Mouse (Mus musculus) kidney, adult 2 months (tissue): Measurements from ENCODE around the gene Trim60. TPM values are rescaled to one million over a fixed set of nuclear protein-coding genes. Genes with fewer than 3 reads are reported as not detected.
"Not testable (repeated sequence)": the region's sequence is repeated elsewhere in the genome, so short reads cannot be mapped to it uniquely, and the experiment has no call there.

Source experiments
- DNase-seq: peaks from one replicate; pipeline ENCODE4 v3.0.0; 2021
- H3K27ac ChIP-seq: fragments of 200-500 bp; 2 replicates; pipeline ENCODE4 v1.5.1; 2012; ENCODE audit warnings: low read depth, low read length, control low read depth, inconsistent platforms; ENCODE audit not compliant: insufficient read depth
- H3K27me3 ChIP-seq: fragments of 200-500 bp; replicated peaks from 2 replicates; pipeline ENCODE4 v1.6.1; 2012; ENCODE audit warnings: mild to moderate bottlenecking, moderate library complexity, low read length, inconsistent platforms; ENCODE audit not compliant: control insufficient read depth, insufficient read depth
- H3K36me3 ChIP-seq: fragments of 200-500 bp; 2 replicates; pipeline ENCODE4 v1.6.1; 2012; ENCODE audit warnings: mild to moderate bottlenecking, moderate library complexity, low read length, inconsistent platforms; ENCODE audit not compliant: control insufficient read depth, insufficient read depth
- H3K4me1 ChIP-seq: fragments of 200-500 bp; 2 replicates; pipeline ENCODE4 v1.6.1; 2011; ENCODE audit warnings: low read length; ENCODE audit not compliant: control insufficient read depth, insufficient read depth
- H3K4me3 ChIP-seq: fragments of 200-500 bp; 2 replicates; pipeline ENCODE4 v1.5.1; 2011; ENCODE audit warnings: mild to moderate bottlenecking, low read depth, low read length, control low read depth; ENCODE audit not compliant: insufficient read depth
- CTCF ChIP-seq: fragments of 200-500 bp; conservative IDR thresholded peaks from 2 replicates; pipeline ENCODE4 v1.5.1; 2011; ENCODE audit warnings: low read depth, mild to moderate bottlenecking, control low read depth, low read length, moderate library complexity, mixed read lengths; ENCODE audit not compliant: insufficient read depth, insufficient read length
- POLR2A ChIP-seq: fragments of 200-500 bp; IDR thresholded peaks from one replicate; pipeline ENCODE4 v1.6.1; 2011; ENCODE audit warnings: low read depth, low read length, control low read depth
- WGBS: fragments of 180-500 bp; shearing (Covaris S2); methylation state at CpG from one replicate; pipeline ENCODE4 v1.1.7; 2018; 5-methylcytosine and 5-hydroxymethylcytosine counted together
- polyA plus RNA-seq: library from polyadenylated mRNA; depleted of rRNA; stranded (reverse); fragments of >200 nt; gene quantifications from 2 replicates; pipeline ENCODE4 v1.2.3, GENCODE M21; 2012

Trim60 gene
- polyA plus RNA-seq, 1 experiment: 0.41 TPM

DNA sequence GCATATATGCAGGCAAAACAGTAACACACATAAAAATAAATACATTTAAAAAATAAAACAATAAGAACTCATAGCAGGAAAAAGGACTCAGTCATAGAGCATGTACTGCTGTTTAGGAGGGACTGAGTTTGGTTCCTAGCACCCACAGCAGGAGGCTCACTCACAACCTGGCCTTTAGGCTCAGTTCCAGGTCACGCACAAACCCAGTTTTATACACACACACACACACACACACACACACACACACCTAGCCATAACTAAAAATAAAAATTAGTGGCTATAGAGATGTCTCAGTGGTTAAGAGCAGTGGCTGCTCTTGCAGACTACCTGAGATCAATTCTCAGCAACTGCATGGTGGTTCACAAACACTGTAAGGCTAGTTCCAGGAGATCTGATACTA is 13.7 kb upstream of the Trim60 start:
- Histone ChIP-seq H3K36me3 (no peaks in the 10 kb centered on the region), H3K27ac (0 out of 2 replicates have a peak overlapping the region, but pooled peaks have one; percentile 21), H3K4me1 (peaks cover 7% of the 10 kb centered on the region; the same call in 1 of the 2 replicates), H3K27me3 (no peaks in the 10 kb centered on the region), H3K4me3 (no peak overlapping the region)
- no peak for TF ChIP-seq CTCF
- TF ChIP-seq POLR2A: no peak
- DNase-seq: no peak
- 96% methylated on average over 1 of the region's 1 CpGs for WGBS

DNA sequence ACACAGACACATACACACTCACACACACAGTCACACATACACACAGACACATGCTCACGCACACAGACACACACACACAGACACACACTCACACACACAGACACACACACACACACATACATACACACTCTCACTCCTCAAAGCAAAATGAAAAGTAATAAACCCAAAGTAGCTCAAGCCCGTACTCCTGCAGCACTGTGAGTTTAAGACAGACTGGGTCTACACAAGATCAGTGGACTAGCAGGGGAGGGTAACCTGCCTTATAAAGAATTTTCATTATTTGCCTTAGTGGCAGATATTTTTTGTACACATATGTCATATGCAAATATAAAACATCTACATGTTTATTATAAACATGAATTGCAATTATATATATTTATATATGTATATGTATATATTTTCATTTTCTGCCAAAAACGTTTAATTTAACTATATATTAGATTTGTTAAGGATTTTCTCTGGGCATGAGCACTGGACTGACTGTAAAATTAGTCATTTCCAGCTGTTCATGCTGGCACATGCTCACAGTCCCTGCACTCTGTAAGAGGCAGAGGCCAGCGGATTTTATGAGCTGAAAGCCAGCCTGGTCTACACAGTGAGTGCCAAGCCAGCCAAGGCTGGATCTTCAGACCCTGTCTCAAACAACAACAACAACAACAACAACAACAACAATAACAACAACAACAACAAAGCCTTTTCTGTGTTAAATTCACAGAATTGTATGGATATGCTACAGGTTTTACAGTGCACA is 12.5 kb upstream of the Trim60 start:
- DNase-seq: no peak
- Histone ChIP-seq H3K36me3 (no peaks in the 10 kb centered on the region), H3K4me3 (no peak overlapping the region), H3K27ac (peak overlapping the region; percentile 90), H3K27me3 (no peaks in the 10 kb centered on the region), H3K4me1 (peaks cover 7% of the 10 kb centered on the region; the same call in 1 of the 2 replicates)
- WGBS: 72% methylated on average over 4 of the region's 4 CpGs
- no peak for TF ChIP-seq CTCF
- TF ChIP-seq POLR2A: no peak

DNA sequence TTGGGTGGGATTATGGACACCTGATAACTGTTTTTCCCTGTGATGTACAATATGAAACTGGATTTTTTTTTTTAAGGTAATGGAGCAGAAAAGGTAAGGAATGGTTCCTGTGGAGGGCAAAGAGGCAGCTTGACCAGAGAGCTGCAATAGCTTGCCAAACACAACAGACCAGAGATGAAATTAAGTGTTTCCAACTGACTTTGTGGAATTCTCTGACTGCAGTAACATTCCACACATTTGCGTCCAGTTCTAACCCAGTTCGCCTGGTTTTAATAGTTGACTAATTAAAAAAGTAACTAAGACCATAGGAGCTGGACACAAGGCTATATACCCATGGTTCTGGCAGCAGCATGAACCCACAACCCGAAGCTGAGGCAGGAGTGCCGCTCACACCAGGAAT is 11.4 kb upstream of the Trim60 start:
- Histone ChIP-seq H3K4me3 (no peak overlapping the region), H3K4me1 (peaks cover 7% of the 10 kb centered on the region; the same call in 1 of the 2 replicates), H3K27me3 (no peaks in the 10 kb centered on the region), H3K27ac (peak overlapping the region; percentile 90), H3K36me3 (no peaks in the 10 kb centered on the region)
- TF ChIP-seq POLR2A: no peak
- TF ChIP-seq CTCF: no peak
- 32% methylated on average over 4 of the region's 4 CpGs for WGBS
- peak; percentile 61 for DNase-seq

DNA sequence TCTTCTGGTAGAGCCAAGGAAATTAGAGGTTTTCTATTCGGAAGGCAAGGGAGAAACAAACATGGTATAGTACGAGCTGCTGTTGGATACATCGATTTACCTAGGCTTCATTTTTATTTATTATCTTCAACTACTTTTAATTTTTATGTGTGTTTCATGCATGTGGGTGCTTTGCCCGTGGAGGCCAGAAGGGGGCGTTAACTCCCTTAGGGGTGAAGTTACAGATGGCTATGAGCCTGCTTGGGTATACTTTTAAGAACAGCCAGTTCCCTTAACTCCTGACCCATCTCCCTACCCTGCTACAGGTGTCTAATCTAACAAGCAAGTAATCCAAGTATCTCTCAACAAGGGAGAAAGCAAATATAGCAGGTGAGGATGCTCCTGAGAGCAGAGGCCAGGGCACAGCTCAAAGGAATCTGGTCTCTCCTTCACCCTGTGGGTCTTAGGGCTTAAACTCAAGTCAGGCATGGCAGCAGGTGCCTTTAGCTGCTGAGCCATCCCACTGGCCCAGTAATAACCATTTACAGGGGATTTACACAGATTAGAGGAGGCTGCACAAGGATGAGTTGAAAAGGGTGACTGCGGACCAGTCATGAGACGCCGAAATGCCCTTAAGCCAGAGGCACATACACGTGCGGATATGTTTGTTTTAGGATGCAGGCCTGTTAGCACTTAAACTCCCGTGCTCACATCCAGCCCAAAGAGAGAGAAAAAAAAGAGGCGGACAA is 10.7 kb upstream of the Trim60 start:
- Histone ChIP-seq H3K4me1 (peaks cover 7% of the 10 kb centered on the region; the same call in 1 of the 2 replicates), H3K27ac (peak overlapping the region; percentile 54), H3K4me3 (no peak overlapping the region), H3K36me3 (no peaks in the 10 kb centered on the region), H3K27me3 (no peaks in the 10 kb centered on the region)
- DNase-seq: peak; percentile 19
- 74% methylated on average over 12 of the region's 12 CpGs for WGBS
- TF ChIP-seq POLR2A: no peak
- TF ChIP-seq CTCF: 0 out of 2 replicates have a peak, but pooled peaks have one; percentile 18

DNA sequence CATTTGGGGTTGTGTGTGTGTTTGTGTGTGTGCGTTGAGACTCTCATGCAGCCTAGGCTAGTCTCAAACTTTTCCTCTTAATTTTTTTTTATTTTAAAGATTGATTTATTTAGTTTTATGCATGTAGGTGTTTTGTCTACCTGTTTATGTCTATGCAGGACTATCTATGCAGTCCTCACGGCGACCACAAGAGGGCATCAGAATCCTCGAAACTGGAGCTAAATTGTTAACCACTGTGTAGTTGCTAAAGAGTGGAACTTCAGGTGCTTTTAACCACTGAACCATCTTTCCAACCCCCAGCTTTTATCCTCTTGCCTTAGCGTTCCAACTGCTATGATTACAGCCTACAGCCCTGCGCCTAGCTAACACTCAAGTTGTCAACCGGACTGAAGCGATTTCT is 4.1 kb upstream of the Trim60 start:
- Histone ChIP-seq H3K27me3 (no peaks in the 10 kb centered on the region), H3K27ac (no peak overlapping the region), H3K4me1 (no peaks in the 10 kb centered on the region), H3K36me3 (no peaks in the 10 kb centered on the region), H3K4me3 (no peak overlapping the region)
- TF ChIP-seq CTCF (peak; percentile 68), POLR2A (no peak)
- DNase-seq: peak; percentile 74
- WGBS: 46% methylated on average over 8 of the region's 8 CpGs

DNA sequence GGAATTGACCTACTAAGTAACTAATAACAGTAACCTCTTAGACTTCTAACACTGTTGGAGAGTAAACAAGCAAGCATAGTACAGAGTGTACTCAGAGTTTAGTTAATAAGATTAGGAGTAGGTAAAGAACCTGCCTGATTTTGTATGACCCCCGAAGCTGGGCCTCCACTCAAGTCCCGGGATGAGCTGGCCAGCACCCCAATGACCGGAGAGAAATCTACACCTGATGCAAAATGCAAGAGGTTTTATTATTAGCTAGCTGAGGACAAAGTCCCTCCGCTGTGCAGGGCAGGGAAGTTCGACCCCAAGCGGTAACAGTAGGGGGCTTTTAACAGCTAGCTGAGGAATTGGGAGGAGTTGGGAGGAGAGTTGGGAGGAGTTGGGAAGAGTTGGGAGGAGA is 10.8 kb downstream of the Trim60 start:
- not testable (repeated sequence) for H3K36me3 ChIP-seq, H3K4me3 ChIP-seq, H3K27me3 ChIP-seq, H3K27ac ChIP-seq, H3K4me1 ChIP-seq
- DNase-seq: peak; percentile 71
- 52% methylated on average over 6 of the region's 6 CpGs for whole genome bisulfite sequencing

DNA sequence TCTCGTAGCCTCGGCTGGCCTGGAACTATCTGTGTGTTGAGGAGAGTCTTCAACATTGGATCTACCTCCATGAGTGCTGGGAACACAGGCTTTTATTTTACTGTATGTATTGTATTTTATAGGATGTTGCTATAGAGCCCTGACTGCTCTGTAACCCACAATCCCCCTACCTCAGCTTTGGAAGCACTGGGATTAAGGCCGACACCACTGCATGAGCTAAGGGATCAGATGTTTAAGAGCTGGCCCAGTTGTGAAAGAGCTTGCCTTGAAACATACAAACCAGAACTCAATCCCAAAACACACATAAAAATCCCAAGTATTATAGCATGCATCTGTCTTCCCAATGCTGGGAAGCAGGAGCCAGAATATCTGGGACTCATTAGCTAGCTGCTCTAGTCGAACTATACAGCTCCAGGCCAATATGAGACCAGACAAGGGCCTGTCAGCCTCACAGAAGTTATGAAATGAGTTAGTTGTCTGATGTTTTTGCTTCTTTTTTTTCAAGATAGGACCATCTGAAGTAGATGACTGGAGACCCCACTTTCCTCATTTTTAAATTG is 19.5 kb downstream of the Trim60 start:
- no peaks in the 10 kb centered on the region for H3K27me3 ChIP-seq
- no peaks in the 10 kb centered on the region for H3K36me3 ChIP-seq
- no peak for DNase-seq
- no peaks in the 10 kb centered on the region for H3K4me1 ChIP-seq
- no peak overlapping the region for H3K27ac ChIP-seq
- H3K4me3 ChIP-seq: no peak overlapping the region
- WGBS: 87% methylated on average over 4 of the region's 4 CpGs
- TF ChIP-seq POLR2A: no peak
- no peak for TF ChIP-seq CTCF
